Mouse (Mus musculus): Measurements from ENCODE around the gene Lin28b. TPM values are rescaled to one million over a fixed set of nuclear protein-coding genes. Genes with fewer than 3 reads are reported as not detected.
"Not testable (repeated sequence)": the region's sequence is repeated elsewhere in the genome, so short reads cannot be mapped to it uniquely, and the experiment has no call there.

Gene Lin28b
- polyA plus RNA-seq, 1 experiment from 2014 or later = 42.2 TPM

GRCm38 (mm10) chr10:45382637-45382958 lies 103.6 kb downstream of the Lin28b start:
- no peak overlapping the region for H3K4me3 ChIP-seq
- no peaks in the 10 kb centered on the region for H3K27me3 ChIP-seq (replicated peaks; ENCODE audit: low read depth, poor library complexity, severe bottlenecking)
- peaks cover 22% of the 10 kb centered on the region for H3K36me3 ChIP-seq (replicated peaks)
- H3K9me3 ChIP-seq = no peaks in the 10 kb centered on the region
- H3K27ac ChIP-seq (replicated peaks) = no peak overlapping the region
- H3K4me1 ChIP-seq = peaks cover 5% of the 10 kb centered on the region; the same call in 1 of the 2 replicates
- 64% methylated on average over 3 of the region's 3 CpGs for WGBS
- DNase-seq (ENCODE audit: low spot score) = no peak

- DNase-seq (ENCODE audit: low spot score) = no peak
Observed at GRCm38 (mm10) chr10:45381937-45382636, 104.1 kb downstream of the Lin28b start.

GRCm38 (mm10) chr10:45378269-45378668 lies 107.9 kb downstream of the Lin28b start:
- no peaks in the 10 kb centered on the region for H3K27me3 ChIP-seq (replicated peaks; ENCODE audit: low read depth, poor library complexity, severe bottlenecking)
- no peak overlapping the region for H3K27ac ChIP-seq (replicated peaks)
- H3K9me3 ChIP-seq = no peaks in the 10 kb centered on the region
- H3K4me1 ChIP-seq = peaks cover 5% of the 10 kb centered on the region; the same call in 1 of the 2 replicates
- no peak overlapping the region for H3K4me3 ChIP-seq
- WGBS = 92% methylated on average over 3 of the region's 3 CpGs
- DNase-seq (ENCODE audit: low spot score) = no peak
- H3K36me3 ChIP-seq (replicated peaks) = peaks cover 28% of the 10 kb centered on the region

More at GRCm38 (mm10) chr10:45381937-45382636, 104.1 kb downstream of the Lin28b start:
- Histone ChIP-seq H3K27ac (replicated peaks) (no peak overlapping the region), H3K4me3 (no peak overlapping the region), H3K4me1 (peaks cover 5% of the 10 kb centered on the region; the same call in 1 of the 2 replicates), H3K36me3 (replicated peaks) (peaks cover 22% of the 10 kb centered on the region), H3K27me3 (replicated peaks; ENCODE audit: low read depth, poor library complexity, severe bottlenecking) (no peaks in the 10 kb centered on the region), H3K9me3 (no peaks in the 10 kb centered on the region)

- DNase-seq (ENCODE audit: low spot score) = peak; percentile 67
- H3K9me3 ChIP-seq = no peaks in the 10 kb centered on the region
- H3K27ac ChIP-seq (replicated peaks) = no peak overlapping the region
- H3K36me3 ChIP-seq (replicated peaks) = peaks cover 7% of the 10 kb centered on the region
- no peaks in the 10 kb centered on the region for H3K27me3 ChIP-seq (replicated peaks; ENCODE audit: low read depth, poor library complexity, severe bottlenecking)
- WGBS = 76% methylated on average over 4 of the region's 4 CpGs
- no peak overlapping the region for H3K4me3 ChIP-seq
- H3K4me1 ChIP-seq = no peaks in the 10 kb centered on the region; the same call in 1 of the 2 replicates
Observed at GRCm38 (mm10) chr10:45372994-45373692, 113.1 kb downstream of the Lin28b start.

GRCm38 (mm10) chr10:45370545-45370944 lies 115.7 kb downstream of the Lin28b start:
- Histone ChIP-seq H3K36me3 (replicated peaks) (peaks cover 4% of the 10 kb centered on the region; the same call in 1 of the 2 replicates), H3K4me3 (no peak overlapping the region), H3K4me1 (no peaks in the 10 kb centered on the region; the same call in 1 of the 2 replicates), H3K27ac (replicated peaks) (no peak overlapping the region), H3K9me3 (no peaks in the 10 kb centered on the region), H3K27me3 (replicated peaks; ENCODE audit: low read depth, poor library complexity, severe bottlenecking) (no peaks in the 10 kb centered on the region)
- DNase-seq (ENCODE audit: low spot score) = no peak
- 77% methylated on average over 2 of the region's 2 CpGs for WGBS

- DNase-seq (ENCODE audit: low spot score) = no peak
- WGBS = 91% methylated on average over 3 of the region's 3 CpGs
- Histone ChIP-seq H3K27me3 (replicated peaks; ENCODE audit: low read depth, poor library complexity, severe bottlenecking) (no peaks in the 10 kb centered on the region), H3K9me3 (no peaks in the 10 kb centered on the region), H3K4me3 (no peak overlapping the region), H3K36me3 (replicated peaks) (peaks cover 4% of the 10 kb centered on the region; the same call in 1 of the 2 replicates), H3K27ac (replicated peaks) (no peak overlapping the region), H3K4me1 (no peaks in the 10 kb centered on the region; the same call in 1 of the 2 replicates)
Observed at GRCm38 (mm10) chr10:45369639-45370038, 116.6 kb downstream of the Lin28b start.

GRCm38 (mm10) chr10:45366987-45367705 lies 119.0 kb downstream of the Lin28b start:
- H3K27me3 ChIP-seq (replicated peaks; ENCODE audit: low read depth, poor library complexity, severe bottlenecking) = no peaks in the 10 kb centered on the region
- DNase-seq (ENCODE audit: low spot score) = no peak
- H3K9me3 ChIP-seq = no peaks in the 10 kb centered on the region
- H3K27ac ChIP-seq (replicated peaks) = no peak overlapping the region
- H3K4me1 ChIP-seq = peaks cover 18% of the 10 kb centered on the region
- no peak overlapping the region for H3K4me3 ChIP-seq
- WGBS = 90% methylated on average over 17 of the region's 17 CpGs
- H3K36me3 ChIP-seq (replicated peaks) = peaks cover 4% of the 10 kb centered on the region; the same call in 1 of the 2 replicates

- Histone ChIP-seq H3K27ac (replicated peaks) (no peak overlapping the region), H3K4me1 (peaks cover 18% of the 10 kb centered on the region), H3K4me3 (no peak overlapping the region), H3K27me3 (replicated peaks; ENCODE audit: low read depth, poor library complexity, severe bottlenecking) (no peaks in the 10 kb centered on the region), H3K9me3 (no peaks in the 10 kb centered on the region), H3K36me3 (replicated peaks) (peaks cover 4% of the 10 kb centered on the region; the same call in 1 of the 2 replicates)
- DNase-seq (ENCODE audit: low spot score) = no peak
- WGBS = 39% methylated on average over 5 of the region's 5 CpGs
Observed at GRCm38 (mm10) chr10:45363396-45363795, 122.8 kb downstream of the Lin28b start.

- no peak overlapping the region for H3K27ac ChIP-seq (replicated peaks)
- H3K9me3 ChIP-seq = no peaks in the 10 kb centered on the region
- no peaks in the 10 kb centered on the region for H3K4me1 ChIP-seq
- DNase-seq (ENCODE audit: low spot score) = no peak
- 89% methylated on average over 6 of the region's 6 CpGs for WGBS
- no peak overlapping the region for H3K4me3 ChIP-seq
- no peaks in the 10 kb centered on the region for H3K27me3 ChIP-seq (replicated peaks; ENCODE audit: low read depth, poor library complexity, severe bottlenecking)
- no peaks in the 10 kb centered on the region for H3K36me3 ChIP-seq (replicated peaks)
Observed at GRCm38 (mm10) chr10:45356091-45356490, 130.1 kb downstream of the Lin28b start.

GRCm38 (mm10) chr10:45348143-45348542 lies 138.1 kb downstream of the Lin28b start:
- not testable (repeated sequence) for H3K4me1 ChIP-seq; DNase-seq (ENCODE audit: low spot score); H3K9me3 ChIP-seq; H3K27ac ChIP-seq (replicated peaks); H3K36me3 ChIP-seq (replicated peaks); H3K4me3 ChIP-seq; H3K27me3 ChIP-seq (replicated peaks; ENCODE audit: low read depth, poor library complexity, severe bottlenecking)
- 77% methylated on average over 3 of the region's 3 CpGs for WGBS

GRCm38 (mm10) chr10:45345217-45345616 lies 141.0 kb downstream of the Lin28b start:
- no peak overlapping the region for H3K27ac ChIP-seq (replicated peaks)
- no peak for DNase-seq (ENCODE audit: low spot score)
- no peak overlapping the region for H3K4me3 ChIP-seq
- no peaks in the 10 kb centered on the region for H3K4me1 ChIP-seq
- no peaks in the 10 kb centered on the region for H3K27me3 ChIP-seq (replicated peaks; ENCODE audit: low read depth, poor library complexity, severe bottlenecking)
- H3K9me3 ChIP-seq = peaks cover 4% of the 10 kb centered on the region; the same call in 1 of the 2 replicates
- H3K36me3 ChIP-seq (replicated peaks) = peaks cover 3% of the 10 kb centered on the region; the same call in 1 of the 2 replicates
- 73% methylated on average over 9 of the region's 9 CpGs for WGBS

GRCm38 (mm10) chr10:45344381-45344780 lies 141.8 kb downstream of the Lin28b start:
- peaks cover 3% of the 10 kb centered on the region; the same call in 1 of the 2 replicates for H3K36me3 ChIP-seq (replicated peaks)
- H3K9me3 ChIP-seq = peaks cover 4% of the 10 kb centered on the region; the same call in 1 of the 2 replicates
- no peak overlapping the region for H3K4me3 ChIP-seq
- DNase-seq (ENCODE audit: low spot score) = no peak
- H3K27me3 ChIP-seq (replicated peaks; ENCODE audit: low read depth, poor library complexity, severe bottlenecking) = no peaks in the 10 kb centered on the region
- 87% methylated on average over 4 of the region's 4 CpGs for WGBS
- no peaks in the 10 kb centered on the region for H3K4me1 ChIP-seq
- H3K27ac ChIP-seq (replicated peaks) = no peak overlapping the region
